Mouse (Mus musculus) adrenal gland, adult 2 months (tissue): Measurements from ENCODE around the gene Litaf. TPM values are rescaled to one million over a fixed set of nuclear protein-coding genes. Genes with fewer than 3 reads are reported as not detected.

Source experiments
- DNase-seq: peaks from one replicate; pipeline ENCODE4 v3.0.0; 2021
- long read RNA-seq: library from polyadenylated mRNA; stranded (forward); transcript quantifications from one replicate; pipeline ENCODE4 v2.0.0, GENCODE M21; 2021
- polyA plus RNA-seq: library from polyadenylated mRNA; depleted of rRNA; stranded (reverse); fragments of >200 nt; gene quantifications from 2 replicates; pipeline ENCODE4 v1.2.3, GENCODE M21; 2012; rRNA removed
- total RNA-seq, 2 experiments: library from RNA; stranded (reverse); gene quantifications; 2 replicates each; pipeline ENCODE4 v1.2.3; 2021

Litaf gene
- total RNA-seq (10 to 100 TPM; 50.4 to 65.2 TPM), polyA plus RNA-seq (221 and 284 TPM in 2 replicates)
- long read RNA-seq, transcript Litaf-201 (4 exons, 2,235 nt): major isoform, 25 of 33 reads
- long read RNA-seq, partial matches to known transcripts: 5 of 33 reads
- long read RNA-seq, other reads (novel, unspliced or antisense): 3 of 33 reads

DNA sequence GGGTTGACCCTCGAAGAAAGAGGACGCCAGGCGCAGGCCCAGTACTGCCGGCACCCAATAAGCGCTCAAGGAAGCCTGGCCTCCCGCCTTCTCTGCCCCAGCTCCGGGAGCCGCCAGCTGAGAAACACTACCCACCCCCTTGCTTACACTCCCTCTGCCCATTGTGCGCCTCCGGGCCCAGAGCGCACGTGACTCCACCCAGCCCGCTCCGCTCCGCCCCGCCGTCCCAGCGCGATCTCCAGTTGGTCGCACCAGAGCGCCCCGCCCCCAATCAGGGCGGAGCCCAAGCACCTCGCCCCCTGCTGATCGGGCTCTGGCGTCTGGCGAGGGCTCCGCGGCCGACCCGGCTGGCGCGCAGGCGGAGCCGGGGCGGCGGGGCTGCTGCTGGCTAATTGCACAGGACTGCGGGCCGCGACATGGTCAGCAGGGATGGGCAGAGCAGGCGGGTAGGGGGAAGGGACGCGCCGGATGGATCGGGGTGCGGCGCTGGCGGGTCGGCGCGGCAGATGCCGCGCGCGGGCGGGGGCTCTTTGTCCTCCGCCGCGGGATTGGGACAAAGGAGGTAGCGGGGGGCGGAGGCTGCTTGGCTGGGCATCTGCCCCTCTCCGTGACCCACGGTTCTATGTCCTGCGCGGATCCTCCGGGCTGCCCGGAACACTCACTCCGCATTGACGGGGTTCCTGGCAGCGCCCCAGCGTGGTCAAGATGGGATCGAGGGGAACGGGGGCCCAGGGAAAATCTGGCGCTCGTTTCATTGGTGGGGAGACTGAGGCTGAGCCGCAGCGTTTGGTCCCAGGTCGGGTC lies at the start of gene Litaf:
Litaf (minus strand) TSS at position 129 of the 804 bp plus-strand sequence.
- DNase-seq: peak; percentile 99

DNA sequence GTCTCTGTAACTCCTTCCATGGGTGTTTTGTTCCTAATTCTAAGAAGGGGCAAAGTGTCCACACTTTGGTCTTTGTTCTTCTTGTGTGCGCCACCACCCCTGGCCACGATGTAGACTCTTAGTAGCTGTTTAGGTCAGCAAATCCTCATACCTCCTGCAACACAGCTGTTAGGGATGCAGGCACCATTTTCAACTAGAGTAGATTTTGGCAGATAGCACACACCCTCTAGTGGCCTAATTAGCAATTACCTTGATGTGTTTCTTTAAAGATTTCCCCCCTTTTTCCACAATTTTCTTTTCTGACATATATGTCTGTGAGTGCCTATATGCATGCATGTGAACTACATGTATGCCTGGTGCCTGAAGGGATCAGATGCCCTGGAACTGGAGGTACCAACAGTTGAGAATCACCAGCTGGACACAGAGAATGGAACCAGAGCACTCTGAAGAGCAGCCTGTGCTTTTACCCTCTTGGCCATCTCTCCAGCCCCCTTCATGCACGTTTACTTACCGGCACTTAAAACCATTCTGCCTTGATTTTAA lies 43.3 kb upstream of the Litaf start:
- DNase-seq: no peak

DNA sequence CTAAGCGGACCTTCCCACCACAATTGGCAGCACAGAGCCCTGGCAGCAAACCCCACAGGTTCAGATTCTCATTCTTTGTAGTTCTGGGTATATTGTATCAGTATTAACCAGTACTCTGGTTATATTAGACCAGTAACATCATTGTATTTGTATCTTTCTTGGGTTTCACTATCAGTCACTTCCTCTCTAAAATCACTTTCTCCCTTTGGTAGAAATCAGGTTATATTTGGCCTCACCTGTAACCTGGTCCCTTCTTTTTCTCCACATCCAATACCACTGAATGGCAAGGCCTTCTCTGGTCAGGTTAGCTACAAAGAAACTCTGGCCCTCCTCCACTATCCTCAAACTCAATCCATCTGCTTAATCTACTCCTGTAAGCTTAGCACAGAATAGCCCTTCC lies 38.9 kb upstream of the Litaf start:
- DNase-seq: no peak

DNA sequence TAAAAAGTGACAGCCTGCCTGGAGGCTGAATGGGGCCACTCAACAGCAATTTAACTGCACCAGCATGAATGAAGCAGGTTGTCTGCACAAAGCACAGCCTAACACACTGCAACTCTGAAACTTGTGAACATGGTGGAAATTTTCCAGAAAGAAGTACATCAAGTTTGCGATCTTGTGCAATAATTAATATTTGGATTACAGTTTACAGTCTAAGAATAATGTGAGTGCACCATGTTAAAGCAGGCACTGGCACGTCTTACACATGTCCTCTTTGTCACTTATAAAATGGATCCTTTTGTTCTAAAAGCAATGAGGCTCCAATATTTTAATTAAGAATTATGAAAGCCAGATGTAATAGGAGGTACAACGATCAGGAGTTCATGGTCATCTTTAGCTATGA lies 31.3 kb upstream of the Litaf start:
- no peak for DNase-seq

DNA sequence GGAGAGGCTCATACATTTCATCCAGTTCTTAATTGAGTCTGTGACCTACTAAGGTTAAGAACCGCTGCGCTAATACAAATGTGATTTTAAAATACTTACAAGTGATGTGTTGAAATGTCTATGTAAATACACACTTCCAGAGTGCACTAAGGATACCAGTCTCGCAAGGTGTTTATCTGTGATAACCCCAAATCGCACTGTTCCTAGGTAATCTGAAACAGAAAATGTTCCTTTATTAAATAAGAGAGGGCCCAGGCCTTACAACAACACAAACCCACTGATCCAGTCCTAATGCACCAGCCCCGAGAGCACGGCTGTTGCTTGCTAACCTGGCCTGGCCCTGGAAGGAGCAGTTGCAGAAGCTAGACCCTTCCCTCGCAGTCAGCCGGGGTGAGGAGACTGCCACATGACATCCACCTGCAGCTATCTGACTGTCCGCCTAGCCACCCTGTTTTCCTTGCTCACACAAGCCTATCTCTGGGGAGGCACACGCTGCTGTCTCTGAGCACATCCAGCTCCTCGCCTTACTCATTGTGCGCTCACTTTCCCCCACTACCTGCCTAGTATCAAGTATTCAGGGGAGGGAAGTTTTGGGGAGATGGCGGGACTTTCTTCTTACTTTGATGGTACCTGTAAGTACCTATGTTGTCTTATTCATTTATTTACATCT lies 27.9 kb upstream of the Litaf start:
- no peak for DNase-seq

DNA sequence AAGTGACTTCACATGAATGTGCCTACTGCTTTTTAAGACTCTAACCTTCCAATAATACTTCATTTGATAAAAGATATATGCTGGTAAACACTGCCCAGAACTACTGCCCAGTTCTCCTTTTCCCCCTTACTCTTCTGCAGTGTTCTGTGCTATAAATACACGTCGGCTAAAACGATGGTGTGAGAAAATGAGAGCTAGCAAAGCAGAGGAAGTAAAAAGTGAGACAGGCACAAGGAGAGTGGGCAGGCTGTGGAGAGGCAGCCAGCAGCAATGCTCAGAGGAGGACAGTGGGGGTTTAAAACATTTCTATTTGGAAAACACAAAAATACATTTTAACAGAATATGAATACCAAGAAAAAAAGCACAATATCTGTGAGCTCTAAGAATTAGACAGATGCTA lies 26.6 kb upstream of the Litaf start:
- DNase-seq: no peak

DNA sequence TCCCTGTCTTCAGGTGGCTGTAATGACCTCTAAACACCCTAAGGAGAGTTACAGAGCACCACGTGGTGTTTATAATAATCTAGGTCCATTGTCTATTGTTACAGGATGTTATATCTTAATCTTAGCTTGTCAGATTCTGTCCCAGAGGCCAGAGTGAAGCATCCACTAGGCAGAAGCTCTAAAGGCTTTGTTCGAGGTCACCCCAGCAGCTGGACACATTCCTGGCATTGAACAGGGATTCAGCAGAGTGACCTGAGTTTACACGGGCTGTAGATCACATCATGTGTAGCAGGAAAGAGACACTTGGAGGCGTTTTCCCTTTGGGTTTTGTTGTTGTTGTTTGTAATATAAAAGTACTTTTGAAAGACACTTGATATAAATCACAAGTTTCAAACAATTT lies 26.1 kb upstream of the Litaf start:
- DNase-seq: no peak

DNA sequence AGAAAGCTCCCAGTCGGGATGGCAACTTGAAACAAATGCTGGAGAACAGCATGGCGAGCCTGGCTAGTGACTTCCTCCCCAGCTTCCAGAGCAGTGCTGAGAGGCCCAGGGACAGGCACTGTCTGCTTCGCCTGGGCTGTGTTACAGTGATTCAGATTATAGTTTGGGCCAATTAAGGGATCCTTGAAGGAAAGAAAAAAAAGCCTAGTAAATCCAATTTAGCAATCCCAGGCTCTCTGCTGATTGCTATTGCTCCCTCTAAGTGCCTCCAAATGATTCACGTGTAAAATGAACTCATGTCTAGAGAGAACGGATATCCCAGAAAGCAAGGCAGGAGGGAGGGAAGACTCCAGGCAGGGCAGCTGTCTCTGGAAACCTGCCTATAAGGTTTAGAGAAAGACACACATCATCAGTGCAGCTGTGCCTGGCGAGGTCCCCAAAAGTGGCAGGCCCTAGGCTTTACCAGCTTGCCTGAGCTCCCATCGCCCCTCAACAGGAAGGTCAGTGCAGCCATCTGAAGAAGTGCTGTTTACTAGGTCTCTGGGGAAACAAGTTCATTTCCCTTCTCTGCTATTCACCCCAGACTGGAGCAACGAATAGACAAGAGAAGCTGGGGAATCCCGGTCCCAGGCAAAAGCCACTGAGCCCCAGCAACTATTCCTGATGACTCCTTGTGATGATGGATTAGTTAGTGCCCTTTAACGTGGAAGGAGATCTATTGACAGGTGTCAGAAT lies 25.0 kb upstream of the Litaf start:
- no peak for DNase-seq

DNA sequence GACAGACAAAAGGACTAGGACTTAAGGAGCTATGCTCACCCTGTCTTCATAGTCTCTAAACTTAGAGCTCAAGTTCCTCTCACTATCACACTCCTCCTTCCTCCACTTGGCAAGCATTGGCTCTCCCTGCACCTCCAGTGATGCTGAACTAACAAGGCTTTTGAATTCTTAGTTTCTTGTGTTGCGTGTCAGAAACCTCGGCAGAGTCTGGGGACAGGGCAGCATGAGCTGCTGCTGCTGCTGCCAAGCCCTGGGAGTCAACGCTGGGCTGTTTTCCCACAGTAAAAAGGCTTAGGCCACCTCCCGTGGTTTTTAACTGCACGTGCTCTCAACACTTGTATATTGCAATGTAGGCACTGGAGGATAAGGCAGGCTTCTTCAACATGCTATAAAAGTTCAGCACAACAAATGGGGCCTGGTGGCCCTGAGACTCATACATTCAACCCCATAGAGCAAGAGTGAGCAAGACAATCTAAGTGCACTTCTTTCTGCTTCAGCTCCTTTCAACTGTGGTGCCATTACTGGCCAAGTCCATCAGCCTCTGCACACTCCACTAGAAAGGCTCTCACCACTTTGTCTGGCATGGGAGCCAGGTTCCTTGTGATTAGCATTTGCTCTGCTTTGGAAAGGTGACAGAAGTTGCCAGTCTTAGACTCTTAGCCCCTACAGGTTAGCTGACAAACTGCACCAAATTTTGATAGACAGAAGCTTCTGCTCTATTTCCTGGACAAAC lies 21.1 kb upstream of the Litaf start:
- no peak for DNase-seq

DNA sequence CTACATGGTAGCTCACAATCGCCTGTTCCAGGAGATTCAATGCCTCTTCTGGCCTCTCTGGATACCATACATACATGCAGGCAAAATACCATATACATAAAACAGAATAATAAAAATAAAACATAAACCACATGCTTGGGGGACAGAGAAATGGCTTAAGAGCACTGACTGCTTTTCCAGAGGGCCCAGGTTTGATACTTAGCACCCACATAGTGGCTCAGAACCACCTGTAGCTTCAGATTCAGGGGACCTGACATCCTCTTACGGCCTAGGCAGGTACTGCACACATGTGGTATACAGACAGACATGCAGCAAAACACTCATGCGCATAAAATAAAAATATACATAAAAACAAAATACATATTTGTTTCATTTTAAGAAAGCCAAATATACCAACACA lies 20.3 kb upstream of the Litaf start:
- DNase-seq: no peak

DNA sequence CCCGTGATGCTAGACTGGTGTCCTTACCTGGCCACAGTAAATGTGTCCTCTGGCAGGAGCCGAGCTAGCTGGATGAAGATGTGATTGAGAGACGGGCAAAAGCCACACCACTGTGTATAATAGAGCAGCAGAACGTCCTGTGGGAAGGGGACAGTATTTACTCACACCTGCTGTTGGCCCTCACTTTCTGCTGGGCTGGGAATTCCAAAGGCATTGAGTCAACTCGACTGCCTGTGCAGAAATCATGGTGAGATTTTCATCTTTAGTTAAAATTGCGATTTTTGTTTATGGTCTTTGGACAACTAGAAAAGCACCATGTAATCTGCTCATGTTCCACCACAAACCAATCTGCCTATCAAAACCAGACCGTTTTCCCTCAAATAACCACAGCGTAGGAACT lies 18.2 kb upstream of the Litaf start:
- DNase-seq: no peak

DNA sequence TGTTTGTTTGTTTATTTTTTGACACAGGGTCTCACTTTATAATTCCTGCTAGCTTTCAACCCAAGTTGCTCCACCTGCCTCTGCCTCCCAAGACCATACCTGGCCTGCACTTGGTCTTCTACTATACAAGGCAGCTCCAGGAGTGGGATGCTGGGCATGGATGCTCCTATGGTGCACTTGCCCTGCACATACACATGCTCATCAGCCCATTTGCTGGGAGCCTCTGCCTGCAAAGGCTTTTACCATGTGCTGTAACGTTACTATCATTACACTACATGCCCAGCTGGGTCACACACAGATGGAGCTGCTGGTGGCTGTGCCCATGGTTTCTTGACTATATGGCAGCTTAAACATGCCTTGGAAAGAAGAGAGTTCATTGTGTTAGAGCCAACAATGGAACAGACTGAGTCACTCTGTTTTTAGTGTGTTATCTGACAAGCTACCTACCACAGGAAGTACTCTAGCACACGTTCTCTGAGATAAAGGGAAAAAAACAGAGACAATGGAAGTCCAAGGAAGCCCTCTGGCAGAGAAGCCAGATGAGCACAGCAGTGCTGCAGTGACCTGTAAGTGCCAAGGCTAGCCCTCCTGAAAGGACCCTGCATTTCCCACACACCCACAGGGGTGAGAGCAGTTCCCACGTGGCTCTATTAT lies 12.4 kb upstream of the Litaf start:
- no peak for DNase-seq

DNA sequence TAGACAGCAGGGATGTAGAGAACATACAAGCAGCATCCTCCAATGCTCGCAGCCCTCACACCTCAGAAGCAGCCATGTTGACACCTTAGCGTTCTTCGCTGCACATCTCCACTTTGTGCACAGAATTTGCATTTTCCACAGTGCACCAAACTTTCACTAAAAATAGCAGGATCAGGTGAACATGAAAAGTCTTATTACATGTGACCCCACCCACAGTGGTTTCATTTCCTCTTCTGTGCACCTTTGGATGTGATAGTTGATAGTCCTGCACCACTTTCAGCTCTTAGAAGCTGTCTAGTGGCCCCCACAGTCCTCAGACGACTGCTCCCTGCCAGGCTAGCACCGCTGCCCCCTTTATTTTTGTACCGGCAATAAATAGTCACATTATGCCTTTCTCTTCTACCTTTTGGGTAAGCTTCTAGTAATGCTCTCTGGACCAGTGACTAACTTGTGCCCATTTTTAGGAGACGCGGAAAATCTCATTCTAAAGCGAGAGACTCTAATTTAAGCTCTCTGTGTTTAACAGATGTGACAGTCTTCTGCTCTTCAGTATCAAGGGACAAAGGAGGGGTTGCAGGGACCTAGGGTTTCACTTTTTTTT lies 11.7 kb upstream of the Litaf start:
- DNase-seq: no peak

DNA sequence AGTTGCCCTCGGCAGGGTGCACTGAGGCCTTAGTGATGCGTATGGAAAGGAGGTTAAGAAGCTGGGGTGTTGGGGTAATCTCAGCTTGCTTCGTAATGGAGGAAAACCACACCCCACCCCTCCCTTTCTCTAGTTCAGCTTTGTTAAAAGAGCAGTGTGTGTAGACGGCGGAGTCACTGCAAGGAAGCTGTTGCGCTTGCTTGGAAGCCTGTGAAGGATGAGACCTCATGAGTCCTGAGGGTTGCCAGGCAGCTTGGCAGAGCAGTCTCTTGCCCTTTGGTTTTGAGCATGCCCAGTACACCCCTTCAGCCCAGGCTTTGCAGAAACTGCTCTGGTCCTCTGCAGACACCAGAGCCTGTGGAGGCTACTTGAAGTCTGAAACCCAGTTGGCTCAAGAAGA lies 7.1 kb upstream of the Litaf start:
- DNase-seq: peak; percentile 41

DNA sequence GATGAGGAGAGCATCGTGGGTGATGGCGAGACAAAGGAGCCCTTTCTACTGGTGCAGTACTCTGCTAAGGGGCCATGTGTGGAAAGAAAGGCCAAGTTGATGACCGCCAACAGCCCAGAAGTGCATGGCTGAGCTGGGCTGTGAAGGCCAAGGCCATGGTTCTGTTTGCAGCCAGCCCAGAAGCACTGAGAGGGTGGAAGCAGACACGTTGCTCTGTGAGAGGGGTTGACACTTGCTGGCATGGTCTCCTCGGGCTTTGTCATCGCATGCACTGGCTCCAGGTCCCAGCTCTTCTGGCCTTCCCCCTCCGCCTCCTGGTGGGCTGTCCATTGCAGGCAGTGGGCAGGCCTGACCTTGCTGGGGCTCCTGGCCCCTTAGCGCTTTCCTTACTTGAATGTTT lies 6.5 kb upstream of the Litaf start:
- peak; percentile 82 for DNase-seq

DNA sequence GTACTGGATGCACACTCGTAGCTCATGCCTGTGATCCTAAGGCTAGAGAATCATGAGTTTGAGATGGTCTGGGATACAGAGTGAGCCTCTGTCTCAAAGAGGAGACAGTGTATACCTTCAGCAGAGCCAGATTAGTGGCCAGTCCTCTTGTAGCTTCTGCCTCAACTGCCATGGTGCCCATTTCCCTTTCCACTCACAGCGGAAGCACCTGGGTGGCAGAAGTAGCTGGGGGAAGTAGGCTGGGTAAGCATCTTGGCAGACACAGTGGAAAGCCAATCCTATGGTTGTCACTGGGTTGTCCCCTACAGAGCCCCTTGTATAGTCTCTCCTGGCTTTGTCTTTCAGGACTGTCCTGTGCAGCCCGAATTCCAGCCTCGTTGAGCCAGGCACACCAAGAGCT lies 5.9 kb upstream of the Litaf start:
- DNase-seq: no peak

DNA sequence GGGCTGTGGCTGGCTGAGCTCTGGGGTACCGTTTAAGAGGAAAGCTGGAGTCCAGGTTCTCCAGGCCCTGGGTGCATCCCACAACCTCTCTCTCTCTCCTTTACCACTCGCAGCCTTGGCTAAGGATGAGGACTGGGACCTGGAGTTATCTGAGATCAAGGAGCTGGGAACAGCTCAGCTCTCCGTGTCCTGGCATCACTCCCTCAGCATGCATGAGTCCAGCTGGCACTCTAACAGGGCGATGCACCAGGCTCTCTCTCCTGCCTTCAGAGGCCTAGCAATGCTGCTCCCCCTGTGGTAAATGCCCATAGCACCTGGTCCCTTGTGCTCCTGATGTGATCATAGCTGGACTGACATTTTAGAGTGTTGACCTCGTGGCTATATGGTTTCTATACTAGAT lies 5.2 kb upstream of the Litaf start:
- peak; percentile 51 for DNase-seq

DNA sequence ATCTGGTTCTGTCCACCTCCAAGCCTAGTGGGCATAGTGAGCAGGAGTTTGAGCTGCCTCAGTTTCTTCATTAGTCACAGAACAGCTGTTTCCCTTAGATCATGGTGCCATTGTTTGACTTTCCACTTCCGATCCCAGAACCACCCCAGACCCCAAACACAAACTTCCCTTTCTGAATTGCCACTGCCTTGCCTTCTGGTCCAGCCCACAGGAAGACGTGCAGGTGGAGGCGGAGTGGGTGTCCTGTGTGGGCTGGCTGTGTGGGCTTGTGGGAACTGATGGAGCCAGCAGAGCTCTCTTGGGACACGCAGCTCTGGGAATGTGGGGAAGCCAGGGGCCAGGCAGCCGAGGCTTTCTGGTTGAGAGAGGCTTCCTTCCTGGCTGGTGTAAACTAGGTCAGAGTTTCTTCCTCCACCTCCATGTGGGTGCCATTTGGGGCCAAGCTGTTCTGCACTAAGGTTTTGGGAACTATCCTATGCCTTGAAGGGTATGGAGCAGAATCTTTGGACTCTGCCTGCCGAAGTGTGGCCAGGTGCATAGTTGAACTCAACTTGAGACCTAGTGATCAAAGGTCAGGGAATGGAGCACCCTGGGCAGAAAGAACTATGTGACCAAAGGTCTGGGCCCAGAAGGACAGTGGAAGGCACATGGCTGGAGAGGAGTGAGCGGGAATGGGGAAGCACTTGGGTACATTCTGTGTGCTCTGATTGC lies 3.9 kb upstream of the Litaf start:
- DNase-seq: no peak

DNA sequence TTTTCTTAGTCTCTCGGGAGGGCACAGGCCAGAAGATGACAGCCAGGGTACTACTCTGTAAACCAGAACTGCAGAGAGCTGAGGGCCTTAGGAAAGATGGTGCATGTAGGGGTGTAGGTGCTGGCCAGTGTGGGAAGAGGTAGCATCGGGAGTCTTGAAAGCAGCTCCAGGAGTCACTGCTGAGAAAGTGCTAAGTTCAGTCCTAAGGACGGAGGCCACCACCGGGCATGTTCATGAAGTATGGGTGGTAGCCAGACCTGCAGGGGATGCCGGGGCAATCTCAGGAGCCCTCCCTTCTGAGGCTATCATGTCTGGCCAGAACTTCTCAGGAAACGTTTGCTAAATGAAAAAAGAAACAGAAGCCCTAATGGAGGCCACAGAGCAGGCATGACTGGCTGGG lies 3.3 kb upstream of the Litaf start:
- no peak for DNase-seq

DNA sequence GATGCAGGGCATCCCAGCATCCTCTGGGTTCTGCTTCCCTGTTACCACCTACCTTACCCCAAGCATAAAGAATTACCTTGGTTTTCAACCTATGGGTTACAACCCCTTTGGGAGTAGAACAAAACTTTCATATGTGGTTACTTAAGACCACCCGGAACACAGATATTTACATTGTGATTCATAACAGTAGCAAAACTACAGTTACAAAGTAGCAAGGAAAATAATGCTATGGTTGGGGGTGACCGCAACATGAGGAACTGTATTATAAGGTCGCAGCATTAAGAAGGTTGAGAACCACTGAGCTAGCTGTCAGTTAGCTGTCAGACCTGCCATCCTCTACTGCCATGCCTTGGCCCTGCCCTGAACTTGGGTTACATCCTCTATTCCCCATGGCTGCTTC lies 2.7 kb upstream of the Litaf start:
- DNase-seq: no peak
